8 mouse cellular contexts compared by ENCODE assay signal in the genomic region with DNA sequence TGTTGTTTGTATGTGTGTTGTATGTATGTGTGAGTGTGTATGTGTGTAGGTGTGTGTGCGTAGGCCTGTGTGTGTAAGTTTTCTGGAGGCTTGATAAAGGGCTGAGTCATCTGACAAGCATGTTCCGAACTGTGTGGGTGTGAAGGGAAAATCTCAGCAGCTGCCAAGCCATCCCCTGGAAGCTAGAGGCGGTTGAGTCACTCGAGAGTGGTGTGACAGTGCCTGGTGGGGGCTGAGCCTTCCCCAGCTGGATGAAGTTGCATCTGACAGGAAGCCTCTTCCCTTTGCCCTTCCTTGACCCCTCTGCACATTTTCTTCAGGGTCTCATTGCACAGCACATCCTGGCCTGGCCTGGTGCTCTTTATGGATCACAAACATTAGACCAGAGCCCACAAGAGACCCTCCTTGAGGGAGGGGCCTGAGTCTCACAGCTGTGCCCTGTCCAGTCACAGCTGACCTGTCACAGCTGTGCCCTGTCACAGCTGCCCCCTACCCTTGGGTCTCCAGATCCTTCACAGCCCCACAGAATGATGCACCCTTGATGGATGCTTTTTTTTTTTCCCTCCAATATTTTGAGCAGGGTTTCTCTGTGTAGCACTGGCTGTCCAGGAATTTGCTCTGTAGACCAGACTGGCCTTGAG. TPM values are rescaled to one million over a fixed set of nuclear protein-coding genes. Genes with fewer than 3 reads are reported as not detected.
DNase-seq lines count a peak whose midpoint lies in the region; ATAC-seq and TF ChIP-seq lines count a peak whose summit lies in the region.

No protein-coding gene starts in this region.

- H3K9ac ChIP-seq in CH12.LX (ENCODE audit: insufficient read depth, low read depth) = no peak overlapping the region
- H3K9ac ChIP-seq in intestine, postnatal 0 days (ENCODE audit: low read depth, low read length) = no peak overlapping the region

- H3K36me3 ChIP-seq in CH12.LX (replicated peaks in 1 of 2; ENCODE audit: control insufficient read depth in 1 of 2, insufficient read depth in 1 of 2, low read length in 1 of 2) = peaks cover 56 to 96% of the 10 kb centered on the region in 2 experiments
- peaks cover 70% of the 10 kb centered on the region for H3K36me3 ChIP-seq in intestine, postnatal 0 days (ENCODE audit: control insufficient read depth, insufficient read depth)

- H3K27ac ChIP-seq in CH12.LX (ENCODE audit: insufficient read depth, low read depth) = 0 out of 2 replicates have a peak overlapping the region, but pooled peaks have one; percentile 19
- H3K27ac ChIP-seq in intestine, postnatal 0 days (ENCODE audit: low read depth, low read length) = no peak overlapping the region

- no peaks in the 10 kb centered on the region for H3K79me2 ChIP-seq in CH12.LX (replicated peaks; ENCODE audit: control insufficient read depth, extremely low read depth, insufficient read depth, poor library complexity, severe bottlenecking)

- TF ChIP-seq RAD21 in CH12.LX (IDR thresholded peaks at IDR 0.05; ENCODE audit: low read depth, low read length) = no peak

- in situ Hi-C loops in CH12.LX (cut with MboI; ENCODE audit: low pct_ligation_motif_present, low pct_unique_long_range_greater_than_20kb, low sequenced_read_pairs) = no loop called here

- H3K27me3 ChIP-seq in CH12.LX (replicated peaks) = no peaks in the 10 kb centered on the region
- H3K27me3 ChIP-seq in intestine, postnatal 0 days (replicated peaks; ENCODE audit: control insufficient read depth, insufficient read depth, low read length) = no peaks in the 10 kb centered on the region

- TF ChIP-seq EP300 in CH12.LX (IDR thresholded peaks at IDR 0.05; ENCODE audit: low read length) = peak; percentile 39; the same call in 1 of the 2 replicates

- H3K9me3 ChIP-seq in CH12.LX (replicated peaks; ENCODE audit: low read length) = peaks cover 23% of the 10 kb centered on the region
- 0 out of 2 replicates have a peak, but pooled peaks cover 4% of the 10 kb centered on the region for H3K9me3 ChIP-seq in intestine, postnatal 0 days (ENCODE audit: control insufficient read depth)

- no peak overlapping the region for H3K4me2 ChIP-seq in CH12.LX (ENCODE audit: insufficient read depth, low read depth, poor library complexity, severe bottlenecking)
- H3K4me2 ChIP-seq in intestine, postnatal 0 days (replicated peaks; ENCODE audit: low read depth) = no peak overlapping the region

- dilution Hi-C loops in CH12.LX (cut with MboI; ENCODE audit: extremely low pct_ligation_motif_present, extremely low pct_unique_long_range_greater_than_20kb, low sequenced_read_pairs) = no loop called here

- no peak for TF ChIP-seq POLR2A in CH12.LX (IDR thresholded peaks at IDR 0.05; ENCODE audit: low read depth, low read length)

- no peak overlapping the region for H3K4me3 ChIP-seq in CH12.LX (replicated peaks in 1 of 3; ENCODE audit: low read depth in 2 of 3, low read length in 2 of 3, poor library complexity in 1 of 3)
- H3K4me3 ChIP-seq in intestine, postnatal 0 days (ENCODE audit: low read depth, low read length) = no peak overlapping the region

- intact Hi-C loops in gastrocnemius, postnatal 14 days (cut with DNase I; ENCODE audit: low total_unique reads) = no loop called here

- ATAC-seq in intestine, postnatal 0 days = 0 out of 2 replicates have a peak, but pooled peaks have one; percentile 19

- TF ChIP-seq CTCF in CH12.LX (conservative IDR thresholded peaks at IDR 0.05 in 1 of 2, IDR thresholded peaks at IDR 0.05 in 1 of 2; ENCODE audit: low read depth in 2 of 2, low read length in 2 of 2) = no peak
- no peak for TF ChIP-seq CTCF in intestine, postnatal 0 days (IDR thresholded peaks at IDR 0.05; ENCODE audit: low read depth)

- WGBS in intestine, postnatal 0 days = 55% methylated on average over 4 of the region's 4 CpGs

- peak; percentile 47 for DNase-seq in embryo, embryonic 10 days (ENCODE audit: low spot score)
- no peak for DNase-seq in embryo, embryonic 9.5 days (ENCODE audit: extremely low spot score)
- peak; percentile 42 for DNase-seq in CH12.LX (ENCODE audit: extremely low read depth)
- DNase-seq in gastrocnemius, postnatal 14 days = peak; percentile 77
- peak; percentile 87 for DNase-seq in lung, postnatal 10 days
- no peak for DNase-seq in cerebellum, adult 11 months
- DNase-seq in c-Kit-positive CD71-positive TER-119-positive erythroid progenitor cells, embryonic 14.5 days (ENCODE audit: low spot score) = no peak

- H3K4me1 ChIP-seq in CH12.LX (ENCODE audit: control insufficient read depth in 1 of 2, insufficient read depth in 2 of 2) = peaks cover 14 to 15% of the 10 kb centered on the region in 2 experiments
- no peaks in the 10 kb centered on the region for H3K4me1 ChIP-seq in intestine, postnatal 0 days (replicated peaks; ENCODE audit: control insufficient read depth, insufficient read depth, low read length)

TF ChIP-seq in CH12.LX, 34 proteins besides CTCF, POLR2A, EP300 and RAD21:
- TF ChIP-seq BHLHE40 (IDR thresholded peaks at IDR 0.05; ENCODE audit: low read depth, low read length) = peak; percentile 71
- no peak for TF ChIP-seq POLR2AphosphoS2 (IDR thresholded peaks at IDR 0.05; ENCODE audit: low read depth, low read length)
- peak; percentile 74 for TF ChIP-seq ETS1 (conservative IDR thresholded peaks at IDR 0.05; ENCODE audit: low read depth, low read length)
- no peak for TF ChIP-seq MAX (IDR thresholded peaks at IDR 0.05; ENCODE audit: low read length)
- TF ChIP-seq TCF12 (IDR thresholded peaks at IDR 0.05; ENCODE audit: low read depth, low read length) = peak; percentile 41; the same call in 1 of the 2 replicates
TF ChIP-seq in CH12.LX: peak in this region for 3.

RNA-seq across cellular contexts. Expression of a gene that starts 30.6 kb away (rescaled TPM):
- total RNA-seq in CH12.LX (2012; rRNA removed) (30.5 and 38.7 TPM in 2 replicates), CH12.LX (2014; rRNA removed) (16.9 and 21.3 TPM in 2 replicates)
- polyA plus RNA-seq in CH12.LX (2012; ENCODE audit: insufficient read length, low read depth) = 32.3 and 42.8 TPM in 2 replicates
- 1 to 10 TPM; 3.6 to 5.6 TPM for total RNA-seq in gastrocnemius, postnatal 14 days (2021)
- 10.3 and 10.4 TPM in 2 replicates for polyA plus RNA-seq in intestine, postnatal 0 days (2015; fragmentation: Nextera tagmentation; extraction: Ambion mirVana)

Comparison
In these comparisons a context has a peak if more than half of its experiments do, and no peak if none do; other contexts are left out.
1. DNase-seq: peak in embryo, embryonic 10 days (single experiment), CH12.LX (single experiment), gastrocnemius, postnatal 14 days (single experiment) and lung, postnatal 10 days (single experiment); none in embryo, embryonic 9.5 days (single experiment), cerebellum, adult 11 months (single experiment) and c-Kit-positive CD71-positive TER-119-positive erythroid progenitor cells, embryonic 14.5 days (single experiment).